Comparison of ENCODE assay signal across 9 mouse cellular contexts in the genomic region with DNA sequence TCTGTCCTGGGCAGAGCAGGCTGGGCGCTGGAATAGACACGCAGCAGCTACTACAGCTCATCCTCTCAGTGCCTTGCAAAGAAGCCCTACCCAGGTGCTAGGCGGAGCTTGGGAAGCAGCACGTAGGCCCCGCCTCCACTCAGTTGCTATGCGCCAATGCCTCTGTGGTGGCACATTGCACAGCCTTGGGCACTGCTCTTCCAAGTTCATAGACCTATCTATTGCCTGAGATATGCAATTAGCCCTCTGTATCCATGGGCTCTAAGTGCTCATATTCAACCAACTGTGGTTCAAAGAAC.
DNase-seq lines count a peak whose midpoint lies in the region; ATAC-seq lines count a peak whose summit lies in the region.
"Had no signal": no experiment of that assay in that cellular context is flagged by ENCODE, and none has a peak within 500 bp of the region (broad histone marks: within the 10 kb centered on the region; RNA-seq: fewer than 3 reads in every experiment).

No protein-coding gene starts in this region.

- H3K4me2 ChIP-seq in kidney, embryonic 16.5 days (replicated peaks; ENCODE audit: low read depth, low read length) = no peak overlapping the region
- H3K4me2 ChIP-seq in liver, embryonic 15.5 days = peak overlapping the region; percentile 48

- no peak overlapping the region for H3K9ac ChIP-seq in kidney, embryonic 16.5 days (replicated peaks; ENCODE audit: low read length)
- H3K9ac ChIP-seq in liver, embryonic 15.5 days = no peak overlapping the region
- H3K9ac ChIP-seq: neural tube, embryonic 12.5 days had no signal

- no peak overlapping the region for H3K4me3 ChIP-seq in kidney, embryonic 16.5 days (ENCODE audit: low read length)
- H3K4me3 ChIP-seq in embryonic facial prominence, embryonic 10.5 days = peak overlapping the region; percentile 31; the same call in 1 of the 2 replicates
- H3K4me3 ChIP-seq in liver, embryonic 15.5 days (replicated peaks) = no peak overlapping the region; the same call in 1 of the 2 replicates
- H3K4me3 ChIP-seq: neural tube, embryonic 12.5 days had no signal

- H3K4me1 ChIP-seq in kidney, embryonic 16.5 days (ENCODE audit: insufficient read depth, low read length) = peaks cover 19% of the 10 kb centered on the region
- peaks cover 59% of the 10 kb centered on the region for H3K4me1 ChIP-seq in embryonic facial prominence, embryonic 10.5 days
- peaks cover 33% of the 10 kb centered on the region for H3K4me1 ChIP-seq in liver, embryonic 15.5 days (replicated peaks)

- peak; percentile 36 for ATAC-seq in kidney, embryonic 16.5 days (ENCODE audit: low FRiP score, low TSS enrichment)
- peak; percentile 56 for ATAC-seq in liver, embryonic 15.5 days (ENCODE audit: insufficient read depth)

- no peaks in the 10 kb centered on the region for H3K36me3 ChIP-seq in kidney, embryonic 16.5 days (ENCODE audit: insufficient read depth, low read length)
- H3K36me3 ChIP-seq in embryonic facial prominence, embryonic 10.5 days (replicated peaks) = no peaks in the 10 kb centered on the region
- no peaks in the 10 kb centered on the region for H3K36me3 ChIP-seq in liver, embryonic 15.5 days (replicated peaks)
- H3K36me3 ChIP-seq: neural tube, embryonic 12.5 days had no signal

- WGBS in kidney, embryonic 16.5 days = 33% methylated on average over 6 of the region's 6 CpGs
- WGBS in embryonic facial prominence, embryonic 10.5 days = 15% methylated on average over 6 of the region's 6 CpGs
- 24% methylated on average over 6 of the region's 6 CpGs for WGBS in liver, embryonic 15.5 days (ENCODE audit: insufficient replicate concordance)

- H3K27ac ChIP-seq in kidney, embryonic 16.5 days (ENCODE audit: low read length) = peak overlapping the region; percentile 92; the same call in 1 of the 2 replicates
- H3K27ac ChIP-seq in embryonic facial prominence, embryonic 10.5 days (replicated peaks) = peak overlapping the region; percentile 60; the same call in 1 of the 2 replicates
- no peak overlapping the region for H3K27ac ChIP-seq in liver, embryonic 15.5 days (replicated peaks)
- H3K27ac ChIP-seq: neural tube, embryonic 12.5 days had no signal

- H3K27me3 ChIP-seq in kidney, embryonic 16.5 days (ENCODE audit: insufficient read depth, low read length) = no peaks in the 10 kb centered on the region
- H3K27me3 ChIP-seq in embryonic facial prominence, embryonic 10.5 days (replicated peaks; ENCODE audit: low read depth, poor library complexity, severe bottlenecking) = no peaks in the 10 kb centered on the region
- H3K27me3 ChIP-seq in liver, embryonic 15.5 days = peaks cover 3% of the 10 kb centered on the region; the same call in 1 of the 2 replicates
- H3K27me3 ChIP-seq: neural tube, embryonic 12.5 days had no signal

- no peaks in the 10 kb centered on the region; the same call in 1 of the 2 replicates for H3K9me3 ChIP-seq in kidney, embryonic 16.5 days (ENCODE audit: low read length)
- no peaks in the 10 kb centered on the region for H3K9me3 ChIP-seq in embryonic facial prominence, embryonic 10.5 days
- H3K9me3 ChIP-seq in liver, embryonic 15.5 days (replicated peaks) = no peaks in the 10 kb centered on the region
- H3K9me3 ChIP-seq: neural tube, embryonic 12.5 days had no signal

- no peak for DNase-seq in kidney, adult 18-20 months
- DNase-seq in WW6 (ENCODE audit: low read depth, low spot score) = peak; percentile 56
- peak; percentile 36 for DNase-seq in embryonic facial prominence, embryonic 10.5 days (ENCODE audit: low spot score)
- no peak for DNase-seq in cerebellum, postnatal 10 days
- DNase-seq in cerebellum, adult 8-10 months = no peak
- DNase-seq in Muller cell, postnatal 12 days (ENCODE audit: inconsistent ontology term) = no peak

Comparison
In these comparisons a context has a peak if more than half of its experiments do, and no peak if none do; other contexts are left out.
1. DNase-seq: peak in WW6 (single experiment) and embryonic facial prominence, embryonic 10.5 days (single experiment); none in kidney, adult 18-20 months (single experiment), cerebellum, postnatal 10 days (0 of 2), cerebellum, adult 8-10 months (single experiment) and Muller cell, postnatal 12 days (single experiment).